Mouse (Mus musculus) cortical plate, adult 2 months (tissue): Measurements from ENCODE around the gene Cbln4.

ENCODE experiments used
- CTCF ChIP-seq: fragments of 200-500 bp; IDR thresholded peaks from 2 replicates; pipeline ENCODE4 v1.5.1; 2011; ENCODE audit warnings: mild to moderate bottlenecking, control low read depth, low read length; ENCODE audit not compliant: insufficient read depth; ENCODE audit errors: extremely low read depth
- POLR2A ChIP-seq: fragments of 200-500 bp; IDR thresholded peaks from 2 replicates; pipeline ENCODE4 v1.6.1; 2011; ENCODE audit warnings: mild to moderate bottlenecking, low read length, control low read depth; ENCODE audit not compliant: insufficient read depth; ENCODE audit errors: extremely low read depth

DNA sequence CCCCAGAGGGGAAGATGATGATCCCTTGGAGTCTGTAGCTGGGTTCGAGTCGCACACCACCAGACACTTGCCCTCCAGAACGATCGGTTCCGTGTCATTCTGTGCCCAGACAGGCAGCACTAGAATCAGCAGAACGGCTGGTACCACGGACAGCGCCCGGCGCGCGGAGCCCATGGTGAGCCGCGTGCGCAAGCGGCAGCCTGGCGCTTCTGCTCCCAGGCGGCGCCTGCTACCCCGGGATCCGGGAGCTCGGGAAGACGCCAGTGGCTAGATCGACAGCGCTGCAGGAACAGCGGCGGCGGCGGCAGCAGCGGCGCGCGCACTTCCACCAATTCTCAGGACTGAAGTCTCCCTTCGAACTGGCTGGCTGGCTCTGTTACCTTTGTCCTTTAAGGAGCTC is 1.1 kb downstream of the Cbln4 start:
- TF ChIP-seq POLR2A, result no peak
- no peak for TF ChIP-seq CTCF
